Mouse (Mus musculus): ENCODE data around the gene Syt9. TPM values are rescaled to one million over a fixed set of nuclear protein-coding genes. Genes with fewer than 3 reads are reported as not detected.

The Syt9 gene
- polyA plus RNA-seq, 1 experiment: 12.3 TPM

DNA sequence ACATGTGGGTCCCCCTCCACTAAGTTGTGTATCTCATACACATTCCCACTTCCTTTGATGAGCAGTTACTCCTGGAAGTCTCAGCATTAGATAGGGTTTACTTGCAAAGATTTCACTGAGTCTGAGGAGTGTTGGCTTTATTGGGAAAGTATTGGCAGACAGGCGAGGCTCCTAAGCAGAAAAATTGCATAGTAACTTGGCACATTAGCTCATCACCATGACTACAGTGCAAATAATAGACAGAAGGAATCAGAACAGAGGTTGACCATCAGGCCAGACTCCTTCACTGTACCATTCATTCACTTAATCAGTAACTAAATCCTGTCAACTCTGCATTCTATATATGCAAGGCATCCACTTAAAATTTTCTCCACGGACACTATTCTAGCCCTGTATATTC is 190.1 kb downstream of the Syt9 start:
- TF ChIP-seq POLR2A (IDR thresholded peaks at IDR 0.05; ENCODE audit: borderline replicate concordance, extremely low read depth, insufficient read depth, insufficient read length, poor library complexity, severe bottlenecking) (no peak), CTCF (IDR thresholded peaks at IDR 0.05; ENCODE audit: borderline replicate concordance, extremely low read depth, insufficient read depth, insufficient read length) (no peak)
- DNase-seq (ENCODE audit: low read depth): peak; percentile 11

DNA sequence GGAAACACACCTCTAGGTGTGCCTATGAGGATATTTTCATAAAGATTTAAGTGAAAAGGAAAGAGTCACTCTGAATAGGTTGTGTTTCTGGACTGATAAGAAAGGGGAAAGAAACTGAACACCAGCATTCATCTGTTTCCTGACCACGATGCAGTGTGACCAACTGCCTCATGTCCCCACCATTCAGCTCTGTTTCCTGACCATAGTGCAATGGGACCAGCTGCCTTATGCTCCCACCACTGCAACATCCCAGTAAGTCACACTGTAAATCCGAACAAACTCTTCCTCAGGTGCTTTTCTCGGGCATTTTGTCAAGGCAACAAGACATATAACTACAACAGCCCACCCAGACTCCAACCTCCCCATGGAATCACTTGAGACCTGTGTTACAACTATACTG is 191.1 kb downstream of the Syt9 start:
- no peak for DNase-seq (ENCODE audit: low read depth)

DNA sequence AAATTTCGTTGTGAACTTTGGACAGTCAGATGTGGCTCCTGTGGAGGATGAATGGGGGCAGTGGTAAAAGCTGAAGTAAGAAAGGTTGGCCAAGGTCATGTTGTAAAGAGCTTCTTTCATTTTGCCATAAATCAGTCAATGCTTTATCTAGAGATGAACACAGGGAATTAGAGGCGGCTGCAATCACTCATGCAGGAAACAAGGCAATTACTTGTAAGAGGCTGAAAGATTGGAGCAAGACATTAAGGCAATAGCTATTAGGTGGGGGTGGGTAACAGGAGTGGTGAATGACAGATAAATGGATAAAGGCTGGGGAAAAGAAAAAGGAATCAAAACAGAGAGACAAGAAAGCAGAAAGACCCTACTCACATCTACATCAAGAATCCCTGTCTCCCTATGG is 193.2 kb downstream of the Syt9 start:
- DNase-seq (ENCODE audit: low read depth): peak; percentile 37

More for the DNA sequence above, 191.1 kb downstream of the Syt9 start:
- no peak for TF ChIP-seq CTCF (IDR thresholded peaks at IDR 0.05; ENCODE audit: borderline replicate concordance, extremely low read depth, insufficient read depth, insufficient read length)
- TF ChIP-seq POLR2A (IDR thresholded peaks at IDR 0.05; ENCODE audit: borderline replicate concordance, extremely low read depth, insufficient read depth, insufficient read length, poor library complexity, severe bottlenecking): no peak

DNA sequence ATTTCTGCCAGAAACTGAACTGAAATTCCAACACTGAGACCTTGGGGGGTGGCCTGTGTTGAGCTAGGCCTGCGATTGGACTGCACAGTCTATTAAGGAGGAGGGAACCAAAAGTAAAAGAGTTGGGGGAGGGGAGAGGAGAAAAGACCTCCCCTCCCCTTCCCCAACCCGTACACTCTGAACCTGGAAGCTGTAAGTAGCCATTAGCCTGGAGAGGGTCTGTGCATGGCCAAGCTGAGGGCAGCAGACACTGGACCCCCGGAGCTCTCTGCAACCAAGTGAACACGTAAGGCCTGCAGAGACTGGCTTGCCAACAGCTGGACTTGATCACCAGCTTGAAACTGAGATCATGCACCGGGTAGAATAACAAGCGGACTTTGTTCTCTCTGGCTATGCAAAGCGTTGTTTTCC is 196.7 kb downstream of the Syt9 start, which contains the start of gene Olfml1:
Gene Olfml1 (plus strand): TSS at position 186 of the 411 bp plus-strand sequence.
- peak; percentile 30 for DNase-seq (ENCODE audit: low read depth)
- TF ChIP-seq CTCF (IDR thresholded peaks at IDR 0.05; ENCODE audit: borderline replicate concordance, extremely low read depth, insufficient read depth, insufficient read length) (no peak), POLR2A (IDR thresholded peaks at IDR 0.05; ENCODE audit: borderline replicate concordance, extremely low read depth, insufficient read depth, insufficient read length, poor library complexity, severe bottlenecking) (no peak)

More for the DNA sequence above, 193.2 kb downstream of the Syt9 start:
- TF ChIP-seq POLR2A (IDR thresholded peaks at IDR 0.05; ENCODE audit: borderline replicate concordance, extremely low read depth, insufficient read depth, insufficient read length, poor library complexity, severe bottlenecking) (no peak), CTCF (IDR thresholded peaks at IDR 0.05; ENCODE audit: borderline replicate concordance, extremely low read depth, insufficient read depth, insufficient read length) (no peak)

DNA sequence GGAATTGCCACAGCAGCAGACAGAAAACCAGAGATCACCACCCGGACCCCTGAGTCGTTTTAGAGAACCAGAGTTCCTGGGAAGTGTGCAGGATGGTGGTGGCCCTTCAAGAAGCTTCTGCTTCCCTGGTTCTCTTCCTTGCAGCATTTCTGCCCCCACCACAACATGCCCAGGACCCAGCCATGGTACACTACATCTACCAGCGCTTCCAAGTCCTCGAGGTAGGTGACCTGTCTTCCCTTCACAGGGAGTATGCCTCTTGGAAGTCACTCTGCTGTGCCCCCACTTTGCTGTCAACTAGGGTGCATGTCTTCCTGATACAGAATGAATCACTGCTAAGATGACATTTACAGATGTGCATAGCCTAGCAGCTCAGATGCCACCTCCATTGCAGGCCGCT is 197.1 kb downstream of the Syt9 start:
- TF ChIP-seq POLR2A (IDR thresholded peaks at IDR 0.05; ENCODE audit: borderline replicate concordance, extremely low read depth, insufficient read depth, insufficient read length, poor library complexity, severe bottlenecking): no peak
- TF ChIP-seq CTCF (IDR thresholded peaks at IDR 0.05; ENCODE audit: borderline replicate concordance, extremely low read depth, insufficient read depth, insufficient read length): no peak
- no peak for DNase-seq (ENCODE audit: low read depth)

DNA sequence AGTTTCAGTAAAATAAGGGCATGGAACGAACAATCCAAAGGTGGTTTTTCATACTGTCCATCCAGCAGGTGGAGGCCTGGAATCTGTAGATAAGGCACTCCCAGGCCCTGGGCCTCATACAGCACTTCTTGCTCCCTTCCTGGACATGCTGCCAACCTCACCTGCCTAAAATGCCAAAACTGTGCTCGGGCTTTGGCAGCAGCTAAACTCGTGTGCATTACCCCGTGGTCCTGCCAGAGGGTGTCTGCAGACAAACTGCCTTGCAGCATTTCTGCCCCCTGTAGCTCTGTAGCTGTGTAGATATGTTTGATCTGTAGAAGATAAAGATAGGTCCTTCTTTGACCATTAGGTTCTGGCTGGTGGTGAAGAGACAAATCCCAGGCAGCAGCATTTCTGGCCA is 198.4 kb downstream of the Syt9 start:
- no peak for DNase-seq (ENCODE audit: low read depth)
- TF ChIP-seq POLR2A (IDR thresholded peaks at IDR 0.05; ENCODE audit: borderline replicate concordance, extremely low read depth, insufficient read depth, insufficient read length, poor library complexity, severe bottlenecking) (no peak), CTCF (IDR thresholded peaks at IDR 0.05; ENCODE audit: borderline replicate concordance, extremely low read depth, insufficient read depth, insufficient read length) (no peak)

DNA sequence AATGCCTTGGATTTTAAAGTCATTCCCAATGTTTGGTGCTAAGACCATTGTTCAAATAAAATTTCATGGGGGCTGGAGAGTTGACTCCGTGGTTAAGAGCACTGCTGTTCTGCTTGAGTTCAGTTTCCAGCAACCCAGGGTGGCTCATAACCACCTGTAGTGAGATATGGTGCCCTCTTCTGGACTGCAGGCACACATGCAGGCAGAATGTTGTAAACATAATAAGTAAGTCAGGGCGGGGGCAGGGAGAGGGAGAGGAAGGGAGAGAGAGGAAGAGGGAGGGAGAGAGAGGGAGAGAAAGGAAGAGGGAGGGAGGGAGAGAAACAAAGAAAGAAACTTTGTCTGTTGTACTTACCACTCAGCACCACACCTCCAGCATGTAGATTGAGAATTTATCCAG is 203.3 kb downstream of the Syt9 start:
- DNase-seq (ENCODE audit: low read depth): no peak
- TF ChIP-seq POLR2A (IDR thresholded peaks at IDR 0.05; ENCODE audit: borderline replicate concordance, extremely low read depth, insufficient read depth, insufficient read length, poor library complexity, severe bottlenecking): no peak
- TF ChIP-seq CTCF (IDR thresholded peaks at IDR 0.05; ENCODE audit: borderline replicate concordance, extremely low read depth, insufficient read depth, insufficient read length): 0 out of 2 replicates have a peak, but pooled peaks have one; percentile 1

DNA sequence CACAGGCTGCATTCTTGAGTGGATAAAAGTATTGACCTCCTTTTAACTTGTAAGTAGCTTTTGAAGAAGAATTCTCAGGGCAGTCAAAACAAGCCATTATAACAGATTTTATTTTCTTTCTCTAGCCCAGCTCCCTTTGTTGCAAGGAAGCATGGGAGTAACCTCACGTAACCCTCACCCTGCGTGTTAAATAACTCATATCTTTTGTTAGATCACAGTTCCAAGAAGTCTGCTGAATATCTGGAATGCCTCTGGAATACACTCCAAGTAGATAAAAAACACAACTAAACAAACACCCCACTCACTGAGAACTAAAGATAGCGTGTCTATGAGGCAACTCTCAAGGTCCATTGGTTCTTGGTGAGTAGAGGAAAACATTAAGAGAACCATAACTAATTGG is 203.7 kb downstream of the Syt9 start:
- DNase-seq (ENCODE audit: low read depth): no peak
- no peak for TF ChIP-seq CTCF (IDR thresholded peaks at IDR 0.05; ENCODE audit: borderline replicate concordance, extremely low read depth, insufficient read depth, insufficient read length)
- TF ChIP-seq POLR2A (IDR thresholded peaks at IDR 0.05; ENCODE audit: borderline replicate concordance, extremely low read depth, insufficient read depth, insufficient read length, poor library complexity, severe bottlenecking): no peak

DNA sequence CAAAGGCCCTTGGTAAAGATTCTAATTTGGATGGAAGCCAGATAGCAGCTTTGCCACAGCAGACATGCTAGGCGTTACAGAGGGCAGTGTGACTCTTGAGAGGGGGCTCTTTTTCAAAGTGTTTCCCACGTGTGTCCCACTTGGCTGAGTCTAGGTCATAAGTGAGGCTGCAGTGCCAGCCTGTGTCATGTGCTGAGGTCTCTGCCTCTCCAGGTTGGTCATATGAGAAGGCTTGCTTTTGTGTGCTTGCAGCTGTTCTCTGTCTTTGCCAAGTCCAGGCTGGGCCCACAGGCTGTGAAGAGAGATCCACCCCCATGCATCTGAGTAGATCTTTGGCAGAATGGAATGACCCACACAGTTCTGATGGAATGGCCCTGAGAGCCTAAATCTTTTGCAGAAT is 222.1 kb downstream of the Syt9 start:
- TF ChIP-seq CTCF (IDR thresholded peaks at IDR 0.05; ENCODE audit: borderline replicate concordance, extremely low read depth, insufficient read depth, insufficient read length): no peak
- no peak for TF ChIP-seq POLR2A (IDR thresholded peaks at IDR 0.05; ENCODE audit: borderline replicate concordance, extremely low read depth, insufficient read depth, insufficient read length, poor library complexity, severe bottlenecking)
- DNase-seq (ENCODE audit: low read depth): peak; percentile 73

DNA sequence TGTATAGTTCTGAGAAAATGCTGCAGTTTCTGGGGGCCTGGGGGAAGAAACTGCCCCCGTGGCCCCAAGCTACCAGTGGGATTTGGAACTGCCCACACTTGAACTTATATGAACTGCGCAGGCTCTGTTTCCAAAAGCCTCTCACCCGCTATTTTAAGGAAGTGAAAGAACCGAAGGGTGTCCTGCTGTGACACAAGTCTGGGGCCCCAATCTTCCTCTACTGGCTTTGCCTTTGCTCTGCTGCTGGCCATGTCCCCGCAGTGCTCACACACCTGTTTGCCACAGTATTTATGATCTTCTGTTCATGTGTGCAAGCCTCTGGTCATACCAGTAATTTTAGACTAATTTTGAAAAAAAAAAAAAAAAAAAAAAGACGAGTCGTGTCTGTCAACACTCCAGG is 223.4 kb downstream of the Syt9 start:
- no peak for DNase-seq (ENCODE audit: low read depth)

DNA sequence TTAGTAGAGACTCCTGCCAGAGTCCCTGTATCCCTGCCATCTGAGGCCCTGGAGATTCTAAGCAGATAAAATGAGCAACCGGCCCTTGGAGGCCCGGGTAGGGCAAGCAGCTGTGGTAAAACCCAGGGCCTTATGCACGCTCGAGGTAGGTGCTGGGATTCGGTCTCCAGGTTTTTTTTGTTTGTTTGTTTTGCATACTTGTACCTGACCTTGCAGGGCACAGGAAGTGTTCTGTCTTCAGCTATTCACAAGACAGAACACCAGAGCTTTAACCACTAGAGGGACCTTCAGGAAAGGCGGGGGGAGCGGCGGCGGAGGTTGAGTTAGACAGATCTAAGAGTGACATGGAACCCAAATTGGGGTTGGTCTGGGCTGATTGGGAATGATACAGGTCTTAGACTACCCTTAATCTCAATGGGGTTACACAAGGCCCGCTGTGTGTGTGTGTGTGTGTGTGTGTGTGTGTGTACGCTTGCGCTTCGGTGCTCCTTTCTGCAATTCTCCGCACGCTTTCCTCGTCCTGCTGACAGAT is 223.9 kb downstream of the Syt9 start:
- DNase-seq (ENCODE audit: low read depth): peak; percentile 76
- TF ChIP-seq CTCF (IDR thresholded peaks at IDR 0.05; ENCODE audit: borderline replicate concordance, extremely low read depth, insufficient read depth, insufficient read length): peak; percentile 67; the same call in 1 of the 2 replicates
- no peak for TF ChIP-seq POLR2A (IDR thresholded peaks at IDR 0.05; ENCODE audit: borderline replicate concordance, extremely low read depth, insufficient read depth, insufficient read length, poor library complexity, severe bottlenecking)

More for the DNA sequence above, 223.4 kb downstream of the Syt9 start:
- TF ChIP-seq CTCF (IDR thresholded peaks at IDR 0.05; ENCODE audit: borderline replicate concordance, extremely low read depth, insufficient read depth, insufficient read length): no peak
- no peak for TF ChIP-seq POLR2A (IDR thresholded peaks at IDR 0.05; ENCODE audit: borderline replicate concordance, extremely low read depth, insufficient read depth, insufficient read length, poor library complexity, severe bottlenecking)

DNA sequence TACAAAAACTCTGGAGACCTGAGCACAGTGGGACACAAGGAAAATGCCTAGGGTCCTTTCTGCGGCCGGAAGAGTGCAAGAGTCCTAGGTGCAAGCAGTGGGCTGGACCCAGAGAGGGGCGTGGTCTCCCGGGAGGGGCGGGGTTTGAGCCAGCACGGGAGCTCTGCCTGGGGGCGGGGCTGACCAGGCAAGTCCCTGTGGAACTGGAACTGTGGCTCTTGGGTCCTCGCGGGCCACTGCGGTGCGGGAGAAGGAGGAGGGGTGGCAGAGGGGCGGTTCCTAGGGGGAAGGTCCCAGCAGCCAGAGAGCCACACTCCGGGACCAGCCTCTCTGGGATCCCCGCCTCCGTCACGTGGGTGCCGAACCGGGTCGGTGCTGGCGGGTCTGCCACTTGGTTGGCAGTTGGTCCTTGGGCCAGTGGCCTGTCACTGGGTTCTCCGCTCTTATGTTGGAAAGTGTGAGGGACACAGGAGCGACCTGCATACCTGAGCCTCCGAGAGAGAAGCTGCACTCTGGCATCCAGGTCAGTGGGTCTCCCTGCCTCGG is 224.4 kb downstream of the Syt9 start, which contains the start of gene Ppfibp2:
Gene Ppfibp2 (plus strand): TSS at position 351 of the 546 bp plus-strand sequence.
- peak; percentile 88 for DNase-seq (ENCODE audit: low read depth)
- TF ChIP-seq CTCF (IDR thresholded peaks at IDR 0.05; ENCODE audit: borderline replicate concordance, extremely low read depth, insufficient read depth, insufficient read length) (0 out of 2 replicates have a peak, but pooled peaks have one; percentile 3), POLR2A (IDR thresholded peaks at IDR 0.05; ENCODE audit: borderline replicate concordance, extremely low read depth, insufficient read depth, insufficient read length, poor library complexity, severe bottlenecking) (no peak)
